Mouse (Mus musculus) heart, adult 2 months (tissue): ENCODE measurements at regions not wholly inside any gene's neighbourhood (a gene's known extent, or its start where the extent isn't known, plus 50 kb on each side); places are given as distances from the start of the nearest gene placed in this dataset.

Experiments
- DNase-seq, 2 experiments: peaks; one replicate each; pipeline ENCODE4 v3.0.0; 2021
- H3K27ac ChIP-seq: fragments of 200-600 bp; 2 replicates; pipeline ENCODE4 v1.8.1; 2022
- H3K27me3 ChIP-seq: fragments of 200-500 bp; 2 replicates; pipeline ENCODE4 v1.6.1; 2012; ENCODE audit warnings: mild to moderate bottlenecking, low read length, inconsistent platforms, mixed read lengths; ENCODE audit not compliant: control insufficient read depth, insufficient read depth
- H3K36me3 ChIP-seq: fragments of 200-500 bp; 2 replicates; pipeline ENCODE4 v1.6.1; 2012; ENCODE audit warnings: low read length, inconsistent platforms; ENCODE audit not compliant: control insufficient read depth, insufficient read depth
- H3K4me1 ChIP-seq: fragments of 200-500 bp; 2 replicates; pipeline ENCODE4 v1.6.1; 2011; ENCODE audit warnings: low read length; ENCODE audit not compliant: control insufficient read depth, insufficient read depth
- H3K4me3 ChIP-seq: fragments of 200-600 bp; 2 replicates; pipeline ENCODE4 v1.8.1; 2022
- H3K79me2 ChIP-seq: fragments of 200-500 bp; replicated peaks from 2 replicates; pipeline ENCODE4 v1.6.1; 2012; ENCODE audit warnings: mild to moderate bottlenecking, inconsistent platforms, low read length, moderate library complexity, mixed read lengths; ENCODE audit not compliant: control insufficient read depth, insufficient read depth
- H3K9ac ChIP-seq: fragments of 200-500 bp; 2 replicates; pipeline ENCODE4 v1.6.1; 2012; ENCODE audit warnings: low read depth, mild to moderate bottlenecking, control low read depth, inconsistent platforms, low read length, mixed read lengths
- CTCF ChIP-seq: fragments of 200-600 bp; IDR thresholded peaks from 2 replicates; pipeline ENCODE4 v1.8.1; 2022; ENCODE audit warnings: antibody characterized with exemption, mild to moderate bottlenecking, moderate library complexity
- EP300 ChIP-seq: fragments of 200-500 bp; IDR thresholded peaks from 2 replicates; pipeline ENCODE4 v1.6.1; 2011; ENCODE audit warnings: low read depth, low read length, control low read depth; ENCODE audit not compliant: insufficient read depth
- POLR2A ChIP-seq: fragments of 200-500 bp; IDR thresholded peaks from 2 replicates; pipeline ENCODE4 v1.6.1; 2011; ENCODE audit warnings: mild to moderate bottlenecking, low read depth, low read length, control low read depth; ENCODE audit not compliant: insufficient read depth
- WGBS: fragments of 180-500 bp; shearing (Covaris S2); methylation state at CpG from one replicate; pipeline ENCODE4 v1.1.7; 2018; 5-methylcytosine and 5-hydroxymethylcytosine counted together
- intact Hi-C: fragments of 180-260 bp; cut with DNase I; formaldehyde crosslinking; loops from one replicate; pipeline ENCODE4 v1.15.1; 2025

- DNase-seq: no peak
- Histone ChIP-seq H3K27ac (no peak overlapping the region), H3K4me3 (no peak overlapping the region), H3K27me3 (no peaks in the 10 kb centered on the region), H3K36me3 (no peaks in the 10 kb centered on the region), H3K79me2 (no peaks in the 10 kb centered on the region), H3K9ac (no peak overlapping the region), H3K4me1 (no peaks in the 10 kb centered on the region)
- TF ChIP-seq EP300 (no peak), POLR2A (no peak), CTCF (no peak)
- 85% methylated on average over 12 of the region's 12 CpGs for whole genome bisulfite sequencing
- intact Hi-C loops: no loop called here
Observed at GRCm38 (mm10) chr17:14588086-14588817, 105.8 kb downstream of the Thbs2 start.

GRCm38 (mm10) chr17:14579671-14580070 lies 114.4 kb downstream of the Thbs2 start:
- no peak overlapping the region for H3K27ac ChIP-seq
- H3K27me3 ChIP-seq: 0 out of 2 replicates have a peak, but pooled peaks cover 2% of the 10 kb centered on the region
- H3K79me2 ChIP-seq: no peaks in the 10 kb centered on the region
- no peak overlapping the region for H3K9ac ChIP-seq
- no peaks in the 10 kb centered on the region for H3K36me3 ChIP-seq
- no peaks in the 10 kb centered on the region for H3K4me1 ChIP-seq
- TF ChIP-seq EP300: no peak
- no peak for TF ChIP-seq POLR2A
- no peak for TF ChIP-seq CTCF
- no peak for DNase-seq
- intact Hi-C loops: no loop called here
- WGBS: 62% methylated on average over 3 of the region's 3 CpGs
- no peak overlapping the region for H3K4me3 ChIP-seq

DNA sequence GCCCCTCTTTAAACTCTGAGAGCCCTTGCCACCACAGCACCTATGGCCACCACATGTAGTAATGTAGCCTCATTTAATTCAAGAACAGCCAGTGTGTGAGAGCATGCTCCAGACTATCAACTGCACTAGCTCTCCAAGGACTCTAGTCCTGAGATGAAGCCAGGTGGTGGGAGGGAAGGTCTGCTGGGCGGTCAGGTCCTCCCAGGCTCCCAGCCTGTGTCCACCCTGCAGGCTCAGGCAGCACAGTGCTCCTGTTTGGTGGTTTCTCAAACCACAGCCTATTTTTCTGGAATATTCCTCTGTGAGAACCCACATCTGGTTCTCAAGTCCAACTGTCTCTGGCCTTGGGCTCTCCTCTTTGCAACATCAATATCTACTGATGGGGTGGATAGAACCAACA lies 115.3 kb downstream of the Thbs2 start:
- TF ChIP-seq CTCF (no peak), POLR2A (no peak), EP300 (no peak)
- no peaks in the 10 kb centered on the region for H3K36me3 ChIP-seq
- H3K9ac ChIP-seq: no peak overlapping the region
- 71% methylated on average over 1 of the region's 1 CpGs for WGBS
- no peaks in the 10 kb centered on the region for H3K79me2 ChIP-seq
- H3K4me3 ChIP-seq: no peak overlapping the region
- H3K27me3 ChIP-seq: 0 out of 2 replicates have a peak, but pooled peaks cover 2% of the 10 kb centered on the region
- H3K27ac ChIP-seq: no peak overlapping the region
- H3K4me1 ChIP-seq: no peaks in the 10 kb centered on the region
- intact Hi-C loops: no loop called here
- peak in 1 of 2 experiments; percentile 27 for DNase-seq

- Histone ChIP-seq H3K36me3 (no peaks in the 10 kb centered on the region), H3K9ac (no peak overlapping the region), H3K27me3 (0 out of 2 replicates have a peak, but pooled peaks cover 2% of the 10 kb centered on the region), H3K27ac (no peak overlapping the region), H3K79me2 (no peaks in the 10 kb centered on the region), H3K4me1 (no peaks in the 10 kb centered on the region), H3K4me3 (no peak overlapping the region)
- no peak for DNase-seq
- 48% methylated on average over 3 of the region's 3 CpGs for WGBS
- intact Hi-C loops: no loop called here
- TF ChIP-seq EP300: no peak
- no peak for TF ChIP-seq POLR2A
- TF ChIP-seq CTCF: no peak
Observed at GRCm38 (mm10) chr17:14578194-14578593, 115.8 kb downstream of the Thbs2 start.

GRCm38 (mm10) chr17:14576159-14576558 lies 117.9 kb downstream of the Thbs2 start:
- TF ChIP-seq POLR2A (no peak), CTCF (no peak), EP300 (no peak)
- intact Hi-C loops: no loop called here
- Histone ChIP-seq H3K79me2 (no peaks in the 10 kb centered on the region), H3K9ac (no peak overlapping the region), H3K4me1 (no peaks in the 10 kb centered on the region), H3K27me3 (0 out of 2 replicates have a peak, but pooled peaks cover 2% of the 10 kb centered on the region), H3K4me3 (no peak overlapping the region), H3K27ac (no peak overlapping the region), H3K36me3 (no peaks in the 10 kb centered on the region)
- DNase-seq: no peak
- 55% methylated on average over 2 of the region's 2 CpGs for WGBS

GRCm38 (mm10) chr17:14571143-14571542 lies 122.9 kb downstream of the Thbs2 start:
- WGBS: 89% methylated on average over 7 of the region's 7 CpGs
- H3K79me2 ChIP-seq: no peaks in the 10 kb centered on the region
- H3K27me3 ChIP-seq: no peaks in the 10 kb centered on the region
- no peak overlapping the region for H3K9ac ChIP-seq
- H3K4me1 ChIP-seq: peaks cover 2% of the 10 kb centered on the region; the same call in 1 of the 2 replicates
- TF ChIP-seq POLR2A (no peak), EP300 (no peak), CTCF (no peak)
- H3K4me3 ChIP-seq: no peak overlapping the region
- no peak overlapping the region for H3K27ac ChIP-seq
- DNase-seq: no peak
- no peaks in the 10 kb centered on the region for H3K36me3 ChIP-seq
- intact Hi-C loops: no loop called here
